Mouse (Mus musculus) adrenal gland, postnatal 25 days (tissue): ENCODE measurements around the gene Gm17604. TPM values are rescaled to one million over a fixed set of nuclear protein-coding genes. Genes with fewer than 3 reads are reported as not detected.

Experiments used
- DNase-seq: peaks from one replicate; pipeline ENCODE4 v3.0.0; 2021; ENCODE audit warnings: mixed read lengths
- long read RNA-seq: library from polyadenylated mRNA; stranded (forward); transcript quantifications from one replicate; pipeline ENCODE4 v2.0.0, GENCODE M21; 2021
- total RNA-seq: library from RNA; stranded (reverse); gene quantifications from 2 replicates; pipeline ENCODE4 v1.2.3, GENCODE M21; 2021

Gene Gm17604
- not detected in 2 replicates for total RNA-seq
- long read RNA-seq, result 0 reads

GRCm38 (mm10) chrX:165004779-165005324 lies at the start of gene Gm17604:
TSS of gene Gm17604 (minus strand) at chrX:165004829.
- no peak for DNase-seq

DNA sequence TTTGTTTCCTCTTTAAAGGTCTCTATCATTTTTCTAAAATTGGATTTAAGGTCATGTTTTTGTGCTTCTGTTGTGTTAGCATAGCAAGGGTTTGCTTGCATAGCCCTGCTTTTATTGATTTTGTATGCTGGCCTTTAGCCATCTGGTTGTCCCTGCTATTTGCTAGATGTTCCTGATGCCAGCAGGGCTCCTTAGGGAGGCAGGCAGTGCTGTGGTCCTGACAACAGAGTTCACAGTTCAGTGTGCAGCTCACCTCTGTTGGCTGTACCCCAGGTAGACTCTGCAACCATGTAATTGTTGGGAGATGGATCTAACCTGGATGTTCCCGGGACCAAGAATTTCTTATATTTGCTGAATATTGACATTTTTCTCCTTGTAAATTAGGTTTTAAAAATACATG lies 45.3 kb upstream of the Gm17604 start:
- DNase-seq, result no peak

DNA sequence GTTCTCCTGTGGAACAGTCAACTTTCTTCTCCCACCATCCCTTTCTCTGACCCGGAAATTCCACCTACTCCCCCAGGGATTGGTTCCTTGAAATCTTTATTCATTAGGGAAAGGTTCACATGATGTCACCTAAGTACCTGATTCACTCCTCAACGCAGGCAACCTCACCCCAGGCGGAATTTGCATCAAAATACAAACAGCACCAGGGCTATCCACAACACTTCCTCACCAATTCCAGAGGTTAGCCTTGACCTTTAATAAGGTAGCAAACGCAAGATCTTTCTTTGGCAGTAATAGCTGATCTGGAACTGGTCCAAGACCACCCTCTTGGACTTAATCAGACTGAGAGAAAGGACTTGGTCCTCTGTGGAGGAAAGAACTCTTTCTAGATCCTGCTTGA lies 1.5 kb downstream of the Gm17604 start:
- DNase-seq, result no peak

- DNase-seq, result peak; percentile 80
Observed at GRCm38 (mm10) chrX:164980193-164980775, 24.3 kb downstream of the Gm17604 start, which contains the start of the genes Mospd2 and Fancb. TSS of gene Mospd2 (minus strand) at chrX:164980375. TSS of gene Fancb (plus strand) at chrX:164980592.

GRCm38 (mm10) chrX:164978866-164979265 lies 25.8 kb downstream of the Gm17604 start:
- no peak for DNase-seq

DNA sequence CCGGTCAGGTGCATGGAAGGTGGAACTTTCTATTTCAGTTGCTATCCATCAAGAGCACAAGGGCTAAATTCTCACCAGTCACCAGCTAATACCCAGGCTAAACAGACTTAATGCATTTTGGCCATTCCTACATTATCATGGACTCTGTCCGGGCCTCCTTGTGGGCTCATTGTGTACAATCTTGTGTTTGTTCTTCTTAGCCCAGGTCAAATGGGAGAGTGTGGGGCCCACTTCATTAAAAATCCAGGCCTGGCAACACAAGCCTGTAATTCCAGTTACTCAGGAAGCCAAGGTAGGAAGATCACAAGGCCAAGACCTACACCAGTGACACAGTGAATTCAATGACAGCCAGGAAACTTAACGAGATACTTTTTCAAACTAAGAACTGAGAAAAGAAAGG lies 33.4 kb downstream of the Gm17604 start:
- DNase-seq, result no peak

DNA sequence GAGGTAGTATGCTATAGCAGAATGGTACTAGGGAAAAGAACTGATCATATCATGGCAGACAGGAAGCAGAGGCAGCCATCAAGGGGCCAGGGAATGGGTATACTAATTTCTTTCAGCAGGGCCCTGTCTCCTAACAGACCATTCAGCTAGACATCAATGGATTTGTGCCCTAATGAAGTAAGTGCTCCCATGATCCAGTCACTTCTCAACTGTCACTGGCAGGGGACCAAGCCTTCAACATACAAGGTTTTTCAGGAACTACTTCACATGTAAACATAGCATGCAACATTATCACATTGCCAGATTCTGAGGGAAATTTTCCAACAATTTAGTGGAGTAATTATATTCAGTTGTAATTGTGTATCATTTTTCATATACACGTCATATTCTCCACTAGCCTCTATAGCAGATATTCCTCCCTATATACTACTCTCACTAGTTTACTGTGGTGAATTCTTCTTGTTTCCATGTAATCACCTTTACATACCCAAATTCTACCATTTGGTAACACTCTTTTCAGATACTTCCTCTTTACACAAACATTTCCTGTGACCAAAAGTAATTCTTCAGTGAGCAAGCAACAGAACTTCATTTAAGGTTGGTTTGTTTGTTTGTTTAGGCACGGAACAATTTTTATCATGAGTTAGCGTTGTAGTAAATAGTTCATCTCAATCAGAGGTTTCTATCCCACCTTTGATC lies 38.7 kb downstream of the Gm17604 start:
- no peak for DNase-seq

Other genes starting within 250 kb of the Gm17604 start
- gene Mospd2, start 24.5 kb downstream of the Gm17604 start, total RNA-seq, result 37.0 and 37.2 TPM in 2 replicates
- gene Fancb, start 24.2 kb downstream of the Gm17604 start, total RNA-seq, result 1.4 and 1.7 TPM in 2 replicates